Mouse (Mus musculus) olfactory bulb, adult 2 months (tissue): ENCODE results near the gene Kmt2a.

Source experiments
- CTCF ChIP-seq: fragments of 200-500 bp; IDR thresholded peaks from 2 replicates; pipeline ENCODE4 v1.5.1; 2012; ENCODE audit warnings: low read depth, mild to moderate bottlenecking, low read length, moderate library complexity; ENCODE audit not compliant: insufficient read depth
- POLR2A ChIP-seq: fragments of 200-500 bp; IDR thresholded peaks from 2 replicates; pipeline ENCODE4 v1.6.1; 2012; ENCODE audit warnings: mild to moderate bottlenecking, low read depth, low read length, moderate library complexity; ENCODE audit not compliant: insufficient read depth

DNA sequence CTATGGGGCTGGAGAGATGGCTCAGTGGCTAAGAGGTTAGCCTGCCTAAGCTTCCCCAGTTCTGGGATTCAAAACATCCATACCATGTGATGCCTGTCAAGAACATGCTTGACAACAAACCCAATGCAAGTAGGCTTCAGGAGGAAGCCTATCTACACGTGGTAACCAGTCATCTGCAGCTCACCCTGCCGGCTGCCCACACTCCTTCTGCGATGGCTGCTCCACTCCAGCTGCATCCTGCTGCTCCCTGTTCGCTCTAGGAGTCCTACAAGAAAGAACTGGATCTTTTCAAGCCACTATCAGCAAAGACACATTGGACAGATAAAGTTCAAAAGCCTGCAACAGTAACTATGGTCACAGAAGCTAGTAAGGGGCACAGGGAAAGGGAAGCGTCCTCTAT lies 63.6 kb downstream of the Kmt2a start:
- TF ChIP-seq CTCF (no peak), POLR2A (no peak)
